ENCODE assay signal across 8 mouse cellular contexts in genomic region chr9:71215248-71216035, GRCm38 (mm10). TPM values are rescaled to one million over a fixed set of nuclear protein-coding genes. Genes with fewer than 3 reads are reported as not detected.
DNase-seq lines count a peak whose midpoint lies in the region; ATAC-seq and TF ChIP-seq lines count a peak whose summit lies in the region.

TSS of gene Aldh1a2 (plus strand) at chr9:71215789.

- no peak within 1 kb of the TSS for H3K9ac ChIP-seq in forebrain, embryonic 14.5 days (ENCODE audit: low read length)

- peaks cover 67% of the 10 kb centered on the region for H3K27me3 ChIP-seq in forebrain, embryonic 14.5 days (replicated peaks; ENCODE audit: control insufficient read depth, insufficient read depth, low read length)
- peaks cover 29% of the 10 kb centered on the region for H3K27me3 ChIP-seq in spleen, adult 2 months (ENCODE audit: control insufficient read depth, insufficient read depth, low read length)

- peak; percentile 66 for DNase-seq in CD4-positive, CD25-positive, alpha-beta regulatory T cell, adult 2 months (ENCODE audit: low read depth, low spot score)
- DNase-seq in adrenal gland, adult 18-20 months (ENCODE audit: low spot score in 2 of 2): peak; percentile 72 to 78
- DNase-seq in forebrain, embryonic 14.5 days (ENCODE audit: low spot score): peak; percentile 58
- DNase-seq in heart, postnatal 36 days: peak; percentile 76 to 80
- DNase-seq in left cerebral cortex, postnatal 36 days (ENCODE audit: low spot score in 2 of 2): peak; percentile 5 to 20
- peak in 1 of 2 experiments; percentile 47 for DNase-seq in spleen, adult 2 months (ENCODE audit: low read depth in 1 of 2, low spot score in 2 of 2)
- DNase-seq in frontal cortex, postnatal 36 days (ENCODE audit: low spot score in 2 of 2): no peak

- no peak within 1 kb of the TSS for H3K27ac ChIP-seq in forebrain, embryonic 14.5 days (ENCODE audit: low read depth, low read length)
- no peak within 1 kb of the TSS for H3K27ac ChIP-seq in spleen, adult 2 months (ENCODE audit: insufficient read depth, low read length)

- under 1% methylated on average over 68 of the region's 97 CpGs for WGBS in forebrain, embryonic 14.5 days
- 2% methylated on average over 92 of the region's 97 CpGs for WGBS in spleen, adult 2 months

- no peaks in the 10 kb centered on the region for H3K9me3 ChIP-seq in forebrain, embryonic 14.5 days (replicated peaks; ENCODE audit: control insufficient read depth, low read length)

- intact Hi-C loops in heart, postnatal 36 days (cut with DNase I): loop anchor here (10.0 kb wide), 2 partner anchors 99 to 149 kb away; no protein-coding TSS in a partner anchor
- intact Hi-C loops in left cerebral cortex, postnatal 36 days (cut with DNase I): loop anchor here (10.0 kb wide), 3 partner anchors 139 to 399 kb away; no protein-coding TSS in a partner anchor

- TF ChIP-seq CTCF in spleen, adult 2 months (IDR thresholded peaks at IDR 0.05; ENCODE audit: extremely low read depth, insufficient read depth, insufficient read length, insufficient replicate concordance): peak; percentile 39; the same call in 1 of the 2 replicates

- peak; percentile 63 for ATAC-seq in forebrain, embryonic 14.5 days
- peak; percentile 63 for ATAC-seq in megakaryocyte-erythroid progenitor cell, adult 5-6 weeks (replicated peaks; ENCODE audit: low FRiP score, low TSS enrichment, poor library complexity, severe bottlenecking)

- peak within 1 kb of the TSS; percentile 33 for H3K4me3 ChIP-seq in forebrain, embryonic 14.5 days (ENCODE audit: low read depth, low read length)
- peak within 1 kb of the TSS; percentile 52; the same call in 1 of the 2 replicates for H3K4me3 ChIP-seq in spleen, adult 2 months (ENCODE audit: extremely low read depth, insufficient read depth, insufficient read length)

- H3K4me2 ChIP-seq in forebrain, embryonic 14.5 days (ENCODE audit: low read length): peak within 1 kb of the TSS; percentile 53

- TF ChIP-seq POLR2A in spleen, adult 2 months (IDR thresholded peaks at IDR 0.05; ENCODE audit: low read depth, low read length): no peak

- no peaks in the 10 kb centered on the region for H3K36me3 ChIP-seq in forebrain, embryonic 14.5 days (ENCODE audit: control insufficient read depth, insufficient read depth, low read length)
- no peaks in the 10 kb centered on the region for H3K36me3 ChIP-seq in spleen, adult 2 months (ENCODE audit: control insufficient read depth, insufficient read depth, low read length)

- no peaks in the 10 kb centered on the region for H3K4me1 ChIP-seq in forebrain, embryonic 14.5 days (ENCODE audit: control insufficient read depth, insufficient read depth, low read length)
- H3K4me1 ChIP-seq in spleen, adult 2 months (ENCODE audit: control insufficient read depth, insufficient read depth, insufficient read length): peaks cover 16% of the 10 kb centered on the region

RNA-seq across cellular contexts. Expression of gene Aldh1a2, which starts in this region (rescaled TPM):
- total RNA-seq in adrenal gland, adult 18-20 months (2021): 10 to 100 TPM; 57.6 to 77.7 TPM
- 12.4 and 19.5 TPM in 2 replicates for polyA plus RNA-seq in forebrain, embryonic 14.5 days (2014; fragmentation: Nextera tagmentation; extraction: Ambion mirVana)
- total RNA-seq in heart, postnatal 36 days (2021): 1 to 10 TPM; 8.5 to 8.8 TPM
- total RNA-seq in left cerebral cortex, postnatal 36 days (2021): 1 to 10 TPM; 5.6 to 7.9 TPM
- 0.70 TPM in 1 of 2 replicates, not detected in the other for total RNA-seq in megakaryocyte-erythroid progenitor cell, adult 5-6 weeks (2014; fragmentation: Nextera tagmentation)
- not detected in 2 replicates for total RNA-seq in megakaryocyte-erythroid progenitor cell, adult 5-6 weeks (2017)
- 0.56 and 0.61 TPM in 2 replicates for polyA plus RNA-seq in spleen, adult 2 months (2012; rRNA removed)

Comparison
In these comparisons a context has a peak if more than half of its experiments do, and no peak if none do; other contexts are left out.
1. RNA of gene Aldh1a2 (total RNA-seq): 57.6 to 77.7 TPM in adrenal gland, adult 18-20 months; 8.5 to 8.8 TPM in heart, postnatal 36 days, 5.6 to 7.9 TPM in left cerebral cortex, postnatal 36 days and 0.70 TPM in megakaryocyte-erythroid progenitor cell, adult 5-6 weeks; every median in the first group is over 4 times any median in the second.
2. Peak in ATAC-seq in megakaryocyte-erythroid progenitor cell, adult 5-6 weeks; RNA of the gene not detected or under 1 TPM.
3. DNase-seq: peak in CD4-positive, CD25-positive, alpha-beta regulatory T cell, adult 2 months (single experiment), adrenal gland, adult 18-20 months (2 of 2), forebrain, embryonic 14.5 days (single experiment), heart, postnatal 36 days (2 of 2) and left cerebral cortex, postnatal 36 days (2 of 2); none in frontal cortex, postnatal 36 days (0 of 2).